Mouse (Mus musculus): Measurements from ENCODE around the gene Clock.

DNA sequence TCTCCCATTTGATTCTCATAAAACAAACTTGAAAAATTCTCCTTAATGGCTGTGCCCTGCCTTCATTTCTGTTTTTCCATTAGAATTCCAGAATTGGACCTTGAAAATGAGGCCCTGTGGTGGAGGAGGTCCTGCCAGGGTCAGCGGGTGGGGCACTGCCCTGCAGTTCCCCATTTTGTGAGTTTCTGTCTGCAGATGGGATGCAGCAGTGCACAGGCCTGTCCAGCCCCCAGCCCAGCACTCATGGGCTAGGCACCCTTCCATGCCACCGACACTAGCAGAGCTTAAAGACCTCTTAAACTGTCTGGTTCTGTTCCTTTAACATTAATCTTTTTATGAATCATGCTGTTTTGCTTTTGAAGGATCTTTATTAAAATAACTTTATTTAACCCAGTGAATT lies 98.7 kb downstream of the Clock start:
- no peak for TF ChIP-seq CTCF (IDR thresholded peaks at IDR 0.05; ENCODE audit: low read depth)
- TF ChIP-seq EP300 (IDR thresholded peaks at IDR 0.05; ENCODE audit: low read depth), result no peak
